9 mouse cellular contexts compared by ENCODE assay signal in genomic region chr4:152663482-152663881, GRCm38 (mm10).
DNase-seq lines count a peak whose midpoint lies in the region; ATAC-seq and TF ChIP-seq lines count a peak whose summit lies in the region.
"Had no signal": no experiment of that assay in that cellular context is flagged by ENCODE, and none has a peak within 500 bp of the region (broad histone marks: within the 10 kb centered on the region; RNA-seq: fewer than 3 reads in every experiment).

No protein-coding gene starts in this region.

- H3K4me1 ChIP-seq in MEL (ENCODE audit: control insufficient read depth in 1 of 2, insufficient read depth in 2 of 2, low read length in 2 of 2) = no peaks in the 10 kb centered on the region
- H3K4me1 ChIP-seq in limb, embryonic 11.5 days (ENCODE audit: control insufficient read depth, insufficient read depth, low read length) = no peaks in the 10 kb centered on the region

- no peak for TF ChIP-seq POLR2A in MEL (IDR thresholded peaks at IDR 0.05; ENCODE audit: control insufficient read depth in 1 of 2, insufficient read depth in 1 of 2, low read depth in 1 of 2, low read length in 2 of 2, poor library complexity in 1 of 2)

- H3K79me2 ChIP-seq in MEL (ENCODE audit: control insufficient read depth, insufficient read depth, low read length, poor library complexity) = no peaks in the 10 kb centered on the region

- TF ChIP-seq CTCF in MEL (IDR thresholded peaks at IDR 0.05 in 2 of 3, conservative IDR thresholded peaks at IDR 0.05 in 1 of 3; ENCODE audit: control insufficient read depth in 1 of 3, insufficient read depth in 1 of 3, low read depth in 2 of 3, low read length in 3 of 3, poor library complexity in 1 of 3, severe bottlenecking in 1 of 3) = peak; percentile 39 to 69 (median 56)

- 43% methylated on average over 8 of the region's 8 CpGs for WGBS in limb, embryonic 11.5 days

- no peaks in the 10 kb centered on the region for H3K36me3 ChIP-seq in MEL (ENCODE audit: control insufficient read depth in 1 of 2, insufficient read depth in 2 of 2, low read length in 2 of 2)
- no peaks in the 10 kb centered on the region for H3K36me3 ChIP-seq in limb, embryonic 11.5 days (ENCODE audit: control insufficient read depth, insufficient read depth, low read length)

- peak; percentile 11 for TF ChIP-seq RAD21 in MEL (IDR thresholded peaks at IDR 0.05; ENCODE audit: low read depth, low read length)

- no peak overlapping the region for H3K9ac ChIP-seq in MEL (ENCODE audit: control insufficient read depth, low read depth, low read length, poor library complexity, severe bottlenecking)
- H3K9ac ChIP-seq in limb, embryonic 11.5 days (ENCODE audit: low read length) = no peak overlapping the region

- no peak overlapping the region for H3K4me3 ChIP-seq in MEL (ENCODE audit: control insufficient read depth in 1 of 2, insufficient read depth in 1 of 2, low read depth in 2 of 2, low read length in 2 of 2)
- no peak overlapping the region for H3K4me3 ChIP-seq in limb, embryonic 11.5 days (ENCODE audit: low read depth, low read length)
- H3K4me3 ChIP-seq: erythroblast, embryonic 14.5 days had no signal

- no peak overlapping the region for H3K27ac ChIP-seq in MEL (ENCODE audit: control insufficient read depth, low read depth, low read length)
- no peak overlapping the region for H3K27ac ChIP-seq in limb, embryonic 11.5 days (replicated peaks; ENCODE audit: low read depth, low read length)

- peak; percentile 7 for DNase-seq in CD4-positive, CD25-positive, alpha-beta regulatory T cell, adult 2 months (ENCODE audit: low read depth, low spot score)
- DNase-seq in kidney, adult 9 months = peak; percentile 9
- no peak for DNase-seq in kidney, adult 11 months
- DNase-seq in MEL (ENCODE audit: low read depth, low spot score) = peak; percentile 25
- peak; percentile 42 for DNase-seq in limb, embryonic 11.5 days (ENCODE audit: low spot score)
- no peak for DNase-seq in spleen, postnatal 4 days (ENCODE audit: low spot score in 2 of 2)
- no peak for DNase-seq in gastrocnemius, postnatal 14 days

- no peak overlapping the region for H3K4me2 ChIP-seq in limb, embryonic 11.5 days (ENCODE audit: low read depth, severe bottlenecking)

- no peaks in the 10 kb centered on the region for H3K9me3 ChIP-seq in MEL (replicated peaks; ENCODE audit: insufficient read depth, low read length)
- no peaks in the 10 kb centered on the region for H3K9me3 ChIP-seq in limb, embryonic 11.5 days (ENCODE audit: control insufficient read depth, low read length)

- intact Hi-C loops in gastrocnemius, postnatal 14 days (cut with DNase I; ENCODE audit: low total_unique reads) = no loop called here

- no peaks in the 10 kb centered on the region for H3K27me3 ChIP-seq in MEL (ENCODE audit: control insufficient read depth in 1 of 2, insufficient read depth in 2 of 2, low read length in 2 of 2)
- H3K27me3 ChIP-seq in limb, embryonic 11.5 days (ENCODE audit: control insufficient read depth, insufficient read depth, low read length) = no peaks in the 10 kb centered on the region

- no peak for ATAC-seq in CD4-positive, CD25-positive, alpha-beta regulatory T cell, adult 4 months
- ATAC-seq in limb, embryonic 11.5 days (ENCODE audit: insufficient number of reproducible peaks, low FRiP score, low TSS enrichment, low read depth) = no peak

- TF ChIP-seq EP300 in MEL (IDR thresholded peaks at IDR 0.05; ENCODE audit: low read depth in 1 of 2, low read length in 2 of 2) = no peak

TF ChIP-seq in MEL, 35 proteins besides CTCF, POLR2A, EP300 and RAD21:
- TF ChIP-seq SMC3 (IDR thresholded peaks at IDR 0.05; ENCODE audit: low read depth, low read length) (peak; percentile 23), ZNF384 (IDR thresholded peaks at IDR 0.05; ENCODE audit: low read depth, low read length) (no peak), CHD1 (IDR thresholded peaks at IDR 0.05; ENCODE audit: low read depth, low read length) (no peak)

Comparison
In these comparisons a context has a peak if more than half of its experiments do, and no peak if none do; other contexts are left out.
1. DNase-seq: peak in CD4-positive, CD25-positive, alpha-beta regulatory T cell, adult 2 months (single experiment), kidney, adult 9 months (single experiment), MEL (single experiment) and limb, embryonic 11.5 days (single experiment); none in kidney, adult 11 months (single experiment), spleen, postnatal 4 days (0 of 2) and gastrocnemius, postnatal 14 days (single experiment).